8 mouse cellular contexts compared by ENCODE assay signal in genomic region chr13:94306277-94306967, GRCm38 (mm10). TPM values are rescaled to one million over a fixed set of nuclear protein-coding genes. Genes with fewer than 3 reads are reported as not detected.
DNase-seq lines count a peak whose midpoint lies in the region; ATAC-seq and TF ChIP-seq lines count a peak whose summit lies in the region.

No protein-coding gene starts in this region.

- WGBS in embryonic facial prominence, embryonic 12.5 days = 40% methylated on average over 18 of the region's 18 CpGs
- WGBS in heart, embryonic 13.5 days = 47% methylated on average over 18 of the region's 18 CpGs

- H3K27me3 ChIP-seq in embryonic facial prominence, embryonic 12.5 days = no peaks in the 10 kb centered on the region
- H3K27me3 ChIP-seq in heart, embryonic 13.5 days (replicated peaks) = no peaks in the 10 kb centered on the region

- peak; percentile 88 for ATAC-seq in embryonic facial prominence, embryonic 12.5 days (ENCODE audit: insufficient number of reproducible peaks, insufficient read depth, low FRiP score, low TSS enrichment)
- ATAC-seq in heart, embryonic 13.5 days (ENCODE audit: extremely low read depth, insufficient number of reproducible peaks, low FRiP score, low TSS enrichment) = no peak

- peak; percentile 38 for DNase-seq in layer of hippocampus, adult 11-12 months (ENCODE audit: low spot score)
- no peak for DNase-seq in layer of hippocampus, adult 9-10 months (ENCODE audit: low spot score)
- peak; percentile 26 to 57 for DNase-seq in layer of hippocampus, adult 2 months (ENCODE audit: low spot score in 2 of 2)
- DNase-seq in lung, postnatal 4 days = peak; percentile 31 to 70
- peak; percentile 31 for DNase-seq in right cerebral cortex, adult 18-20 months
- no peak for DNase-seq in spleen, postnatal 4 days (ENCODE audit: low spot score in 2 of 2)

- H3K9ac ChIP-seq in embryonic facial prominence, embryonic 12.5 days = no peak overlapping the region
- peak overlapping the region; percentile 75; the same call in 1 of the 2 replicates for H3K9ac ChIP-seq in heart, embryonic 13.5 days

- H3K4me1 ChIP-seq in embryonic facial prominence, embryonic 12.5 days = peaks cover 8% of the 10 kb centered on the region
- H3K4me1 ChIP-seq in heart, embryonic 13.5 days = peaks cover 8% of the 10 kb centered on the region

- H3K36me3 ChIP-seq in embryonic facial prominence, embryonic 12.5 days = no peaks in the 10 kb centered on the region
- no peaks in the 10 kb centered on the region for H3K36me3 ChIP-seq in heart, embryonic 13.5 days

- peak overlapping the region; percentile 43 for H3K4me2 ChIP-seq in embryonic facial prominence, embryonic 12.5 days (replicated peaks)
- peak overlapping the region; percentile 66 for H3K4me2 ChIP-seq in heart, embryonic 13.5 days

- no peaks in the 10 kb centered on the region for H3K9me3 ChIP-seq in embryonic facial prominence, embryonic 12.5 days
- H3K9me3 ChIP-seq in heart, embryonic 13.5 days = no peaks in the 10 kb centered on the region

- no peak overlapping the region for H3K27ac ChIP-seq in embryonic facial prominence, embryonic 12.5 days
- no peak overlapping the region for H3K27ac ChIP-seq in heart, embryonic 13.5 days (replicated peaks)
- H3K27ac ChIP-seq in layer of hippocampus, adult 2 months = peak overlapping the region; percentile 37; the same call in 1 of the 2 replicates

- peak overlapping the region; percentile 6; the same call in 1 of the 2 replicates for H3K4me3 ChIP-seq in embryonic facial prominence, embryonic 12.5 days
- peak overlapping the region; percentile 31 for H3K4me3 ChIP-seq in heart, embryonic 13.5 days
- peak overlapping the region; percentile 31; the same call in 1 of the 2 replicates for H3K4me3 ChIP-seq in layer of hippocampus, adult 2 months

- no peak for TF ChIP-seq CTCF in layer of hippocampus, adult 2 months (conservative IDR thresholded peaks at IDR 0.05)

RNA-seq across cellular contexts. Expression of gene Scamp1, which starts 20.8 kb away (rescaled TPM):
- 34.2 and 37.7 TPM in 2 replicates for polyA plus RNA-seq in embryonic facial prominence, embryonic 12.5 days (2016; fragmentation: Nextera tagmentation; extraction: Ambion mirVana)
- 20.4 and 21.4 TPM in 2 replicates for polyA plus RNA-seq in heart, embryonic 13.5 days (2015; fragmentation: Nextera tagmentation; extraction: Ambion mirVana)
- 100 to 1,000 TPM; 168 TPM for total RNA-seq in layer of hippocampus, adult 2 months (2021)

RNA-seq across cellular contexts. Expression of gene Ap3b1, which starts 52.3 kb away (rescaled TPM):
- polyA plus RNA-seq in embryonic facial prominence, embryonic 12.5 days (2016; fragmentation: Nextera tagmentation; extraction: Ambion mirVana) = 47.5 and 51.4 TPM in 2 replicates
- 28.9 and 29.4 TPM in 2 replicates for polyA plus RNA-seq in heart, embryonic 13.5 days (2015; fragmentation: Nextera tagmentation; extraction: Ambion mirVana)
- total RNA-seq in layer of hippocampus, adult 2 months (2021) = 10 to 100 TPM; 58.5 to 58.9 TPM

Comparison
In these comparisons a context has a peak if more than half of its experiments do, and no peak if none do; other contexts are left out.
1. DNase-seq: peak in layer of hippocampus, adult 11-12 months (single experiment), layer of hippocampus, adult 2 months (2 of 2), lung, postnatal 4 days (2 of 2) and right cerebral cortex, adult 18-20 months (single experiment); none in layer of hippocampus, adult 9-10 months (single experiment) and spleen, postnatal 4 days (0 of 2).
2. Peak in every context shown above with its lines, with median percentiles within 50 percentile points of each other: H3K4me3 ChIP-seq.